Mouse (Mus musculus): ENCODE data around the gene Pspc1. TPM values are rescaled to one million over a fixed set of nuclear protein-coding genes. Genes with fewer than 3 reads are reported as not detected.

Gene Pspc1
- polyA plus RNA-seq, 1 experiment from 2014 or later, result 29.5 TPM

- no peak for ATAC-seq (ENCODE audit: insufficient number of reproducible peaks, low FRiP score)
- Histone ChIP-seq H3K36me3 (peaks cover 69% of the 10 kb centered on the region), H3K27me3 (replicated peaks) (no peaks in the 10 kb centered on the region), H3K4me1 (replicated peaks) (no peaks in the 10 kb centered on the region), H3K4me2 (no peak overlapping the region), H3K27ac (ENCODE audit: poor library complexity, severe bottlenecking) (no peak overlapping the region), H3K9ac (no peak overlapping the region), H3K4me3 (no peak overlapping the region), H3K9me3 (replicated peaks) (no peaks in the 10 kb centered on the region)
- WGBS, result 93% methylated on average over 5 of the region's 5 CpGs
These were observed 80.3 kb downstream of the Pspc1 start for GRCm38 (mm10) chr14:56697836-56698235.

- no peak for ATAC-seq (ENCODE audit: insufficient number of reproducible peaks, low FRiP score)
- Histone ChIP-seq H3K27ac (ENCODE audit: poor library complexity, severe bottlenecking) (no peak overlapping the region), H3K4me3 (no peak overlapping the region), H3K4me1 (replicated peaks) (no peaks in the 10 kb centered on the region), H3K36me3 (peaks cover 87% of the 10 kb centered on the region), H3K9ac (no peak overlapping the region), H3K4me2 (no peak overlapping the region), H3K9me3 (replicated peaks) (no peaks in the 10 kb centered on the region), H3K27me3 (replicated peaks) (no peaks in the 10 kb centered on the region)
- WGBS, result 78% methylated on average over 3 of the region's 3 CpGs
These were observed 82.6 kb downstream of the Pspc1 start for GRCm38 (mm10) chr14:56695495-56695894.

GRCm38 (mm10) chr14:56689766-56690165 is 88.3 kb downstream of the Pspc1 start:
- 82% methylated on average over 1 of the region's 1 CpGs for WGBS
- Histone ChIP-seq H3K9me3 (replicated peaks) (no peaks in the 10 kb centered on the region), H3K27ac (ENCODE audit: poor library complexity, severe bottlenecking) (no peak overlapping the region), H3K4me3 (no peak overlapping the region), H3K9ac (no peak overlapping the region), H3K36me3 (peaks cover 83% of the 10 kb centered on the region), H3K4me2 (no peak overlapping the region), H3K4me1 (replicated peaks) (no peaks in the 10 kb centered on the region), H3K27me3 (replicated peaks) (no peaks in the 10 kb centered on the region)
- ATAC-seq (ENCODE audit: insufficient number of reproducible peaks, low FRiP score), result no peak

- no peak overlapping the region for H3K27ac ChIP-seq (ENCODE audit: poor library complexity, severe bottlenecking)
- H3K27me3 ChIP-seq (replicated peaks), result no peaks in the 10 kb centered on the region
- no peak overlapping the region for H3K9ac ChIP-seq
- H3K9me3 ChIP-seq (replicated peaks), result no peaks in the 10 kb centered on the region
- peaks cover 83% of the 10 kb centered on the region for H3K36me3 ChIP-seq
- 90% methylated on average over 1 of the region's 1 CpGs for WGBS
- ATAC-seq (ENCODE audit: insufficient number of reproducible peaks, low FRiP score), result no peak
- no peak overlapping the region for H3K4me3 ChIP-seq
- no peak overlapping the region for H3K4me2 ChIP-seq
- no peaks in the 10 kb centered on the region for H3K4me1 ChIP-seq (replicated peaks)
These were observed 89.0 kb downstream of the Pspc1 start for GRCm38 (mm10) chr14:56689116-56689515.

GRCm38 (mm10) chr14:56685426-56685825 is 92.7 kb downstream of the Pspc1 start:
- WGBS, result 52% methylated on average over 1 of the region's 1 CpGs
- Histone ChIP-seq H3K4me2 (no peak overlapping the region), H3K9me3 (replicated peaks) (no peaks in the 10 kb centered on the region)

More at GRCm38 (mm10) chr14:56685426-56685825, 92.7 kb downstream of the Pspc1 start:
- Histone ChIP-seq H3K36me3 (peaks cover 69% of the 10 kb centered on the region), H3K4me1 (replicated peaks) (no peaks in the 10 kb centered on the region), H3K9ac (no peak overlapping the region), H3K27me3 (replicated peaks) (no peaks in the 10 kb centered on the region), H3K27ac (ENCODE audit: poor library complexity, severe bottlenecking) (no peak overlapping the region), H3K4me3 (no peak overlapping the region)
- ATAC-seq (ENCODE audit: insufficient number of reproducible peaks, low FRiP score), result no peak

Other genes with a start within 250 kb of the Pspc1 start
- 10.7 and 12.8 TPM in 2 replicates for gene Cenpj, start 202.9 kb downstream of the Pspc1 start, polyA plus RNA-seq (2016; fragmentation: Nextera tagmentation; extraction: Ambion mirVana)
- gene Parp4, start 202.7 kb downstream of the Pspc1 start, polyA plus RNA-seq (2016; fragmentation: Nextera tagmentation; extraction: Ambion mirVana), result 9.9 and 12.3 TPM in 2 replicates
- gene Mphosph8, start 110.1 kb downstream of the Pspc1 start, polyA plus RNA-seq (2016; fragmentation: Nextera tagmentation; extraction: Ambion mirVana), result 27.5 and 29.5 TPM in 2 replicates
- gene Zmym5, start 33.4 kb upstream of the Pspc1 start, polyA plus RNA-seq (2016; fragmentation: Nextera tagmentation; extraction: Ambion mirVana), result 19.1 and 21.7 TPM in 2 replicates
- gene Zmym2, start 108.3 kb upstream of the Pspc1 start, polyA plus RNA-seq (2016; fragmentation: Nextera tagmentation; extraction: Ambion mirVana), result 38.9 and 46.2 TPM in 2 replicates

Data from heart, embryonic 12.5 days (tissue).